ENCODE assay signal across 10 mouse cellular contexts in the genomic region with DNA sequence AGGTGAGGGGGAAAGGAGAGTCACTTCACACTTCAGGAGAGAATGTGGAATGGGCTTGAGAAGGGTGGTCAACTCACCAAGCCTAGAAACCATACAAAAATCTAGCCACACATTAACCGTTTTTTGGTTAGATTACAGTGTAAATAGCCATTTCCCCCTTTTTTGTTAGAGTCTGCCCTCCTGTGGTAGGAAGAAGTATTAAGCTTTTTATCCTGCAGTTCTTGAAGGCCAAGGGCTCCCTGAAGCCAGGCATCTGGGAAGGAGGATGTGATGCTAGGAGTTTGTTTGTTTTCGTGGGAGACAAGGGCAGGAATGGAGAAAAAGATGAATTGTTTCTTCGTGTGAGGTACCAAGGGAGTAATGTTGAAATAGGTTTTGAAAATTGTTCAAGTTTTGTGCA.
DNase-seq lines count a peak whose midpoint lies in the region; ATAC-seq and TF ChIP-seq lines count a peak whose summit lies in the region.
"Had no signal": no experiment of that assay in that cellular context is flagged by ENCODE, and none has a peak within 500 bp of the region (broad histone marks: within the 10 kb centered on the region; RNA-seq: fewer than 3 reads in every experiment).

No protein-coding gene starts in this region.

- no peak overlapping the region for H3K4me3 ChIP-seq in embryonic facial prominence, embryonic 11.5 days (ENCODE audit: low read depth, low read length)
- H3K4me3 ChIP-seq in embryonic facial prominence, embryonic 10.5 days: no peak overlapping the region
- no peak overlapping the region for H3K4me3 ChIP-seq in left cerebral cortex, adult 2 months
- no peak overlapping the region for H3K4me3 ChIP-seq in heart, embryonic 11.5 days (ENCODE audit: low read depth, low read length)
- H3K4me3 ChIP-seq: heart, embryonic 15.5 days; lung, embryonic 15.5 days had no signal

- ATAC-seq in embryonic facial prominence, embryonic 11.5 days (replicated peaks; ENCODE audit: insufficient number of reproducible peaks, low FRiP score, low TSS enrichment, low read depth): no peak
- no peak for ATAC-seq in heart, embryonic 11.5 days (replicated peaks; ENCODE audit: insufficient number of reproducible peaks, low FRiP score, low TSS enrichment)

- H3K9me3 ChIP-seq in embryonic facial prominence, embryonic 11.5 days (replicated peaks; ENCODE audit: control insufficient read depth, low read length): no peaks in the 10 kb centered on the region
- no peaks in the 10 kb centered on the region for H3K9me3 ChIP-seq in embryonic facial prominence, embryonic 10.5 days
- H3K9me3 ChIP-seq in heart, embryonic 11.5 days (replicated peaks; ENCODE audit: control insufficient read depth, low read length): no peaks in the 10 kb centered on the region
- H3K9me3 ChIP-seq: heart, embryonic 15.5 days; lung, embryonic 15.5 days had no signal

- intact Hi-C loops in left cerebral cortex, adult 2 months (cut with DNase I): loop anchor here (1.0 kb wide), 1 partner anchor 264 kb away; no protein-coding TSS in a partner anchor

- H3K27ac ChIP-seq in embryonic facial prominence, embryonic 11.5 days (replicated peaks; ENCODE audit: low read depth, low read length): no peak overlapping the region
- no peak overlapping the region for H3K27ac ChIP-seq in embryonic facial prominence, embryonic 10.5 days (replicated peaks)
- no peak overlapping the region for H3K27ac ChIP-seq in left cerebral cortex, adult 2 months
- no peak overlapping the region for H3K27ac ChIP-seq in heart, embryonic 11.5 days (ENCODE audit: low read depth, low read length)
- H3K27ac ChIP-seq: heart, embryonic 15.5 days; lung, embryonic 15.5 days had no signal

- no peaks in the 10 kb centered on the region for H3K4me1 ChIP-seq in embryonic facial prominence, embryonic 11.5 days (ENCODE audit: control insufficient read depth, insufficient read depth, low read length)
- H3K4me1 ChIP-seq in embryonic facial prominence, embryonic 10.5 days: no peaks in the 10 kb centered on the region
- H3K4me1 ChIP-seq in heart, embryonic 11.5 days (ENCODE audit: control insufficient read depth, insufficient read depth, low read length): no peaks in the 10 kb centered on the region
- H3K4me1 ChIP-seq: heart, embryonic 15.5 days; lung, embryonic 15.5 days had no signal

- H3K36me3 ChIP-seq in embryonic facial prominence, embryonic 11.5 days (replicated peaks; ENCODE audit: control insufficient read depth, insufficient read depth, low read depth, low read length): no peaks in the 10 kb centered on the region
- no peaks in the 10 kb centered on the region for H3K36me3 ChIP-seq in embryonic facial prominence, embryonic 10.5 days (replicated peaks)
- H3K36me3 ChIP-seq in heart, embryonic 11.5 days (ENCODE audit: control insufficient read depth, insufficient read depth, low read length): no peaks in the 10 kb centered on the region
- H3K36me3 ChIP-seq: heart, embryonic 15.5 days; lung, embryonic 15.5 days had no signal

- H3K4me2 ChIP-seq in embryonic facial prominence, embryonic 11.5 days (ENCODE audit: low read depth, low read length): no peak overlapping the region
- H3K4me2 ChIP-seq in heart, embryonic 11.5 days: no peak overlapping the region
- H3K4me2 ChIP-seq: heart, embryonic 15.5 days; lung, embryonic 15.5 days had no signal

- H3K9ac ChIP-seq in embryonic facial prominence, embryonic 11.5 days (replicated peaks; ENCODE audit: low read length): no peak overlapping the region
- no peak overlapping the region for H3K9ac ChIP-seq in heart, embryonic 11.5 days (ENCODE audit: low read depth, low read length)
- H3K9ac ChIP-seq: heart, embryonic 15.5 days; lung, embryonic 15.5 days had no signal

- peak; percentile 46 for DNase-seq in embryonic facial prominence, embryonic 11.5 days (ENCODE audit: low spot score)
- no peak for DNase-seq in embryonic facial prominence, embryonic 10.5 days (ENCODE audit: low spot score)
- DNase-seq in left cerebral cortex, adult 2 months (ENCODE audit: extremely low spot score in 1 of 2, low spot score in 2 of 2): no peak
- no peak for DNase-seq in left cerebral cortex, adult 9 months (ENCODE audit: low spot score in 2 of 2)
- peak; percentile 6 for DNase-seq in A20 (ENCODE audit: low read depth, low spot score)
- peak; percentile 14 for DNase-seq in embryo, embryonic 10 days (ENCODE audit: low spot score)
- no peak for DNase-seq in urinary bladder, postnatal 4 days (ENCODE audit: low spot score in 2 of 2)

- 24% methylated on average over 3 of the region's 3 CpGs for WGBS in embryonic facial prominence, embryonic 11.5 days
- 33% methylated on average over 3 of the region's 3 CpGs for WGBS in embryonic facial prominence, embryonic 10.5 days
- WGBS in heart, embryonic 11.5 days (ENCODE audit: insufficient replicate concordance): 26% methylated on average over 3 of the region's 3 CpGs

- TF ChIP-seq CTCF in left cerebral cortex, adult 2 months (IDR thresholded peaks at IDR 0.05): peak; percentile 58

- H3K27me3 ChIP-seq in embryonic facial prominence, embryonic 11.5 days (ENCODE audit: control insufficient read depth, insufficient read depth, low read length): no peaks in the 10 kb centered on the region
- 0 out of 2 replicates have a peak, but pooled peaks cover 3% of the 10 kb centered on the region for H3K27me3 ChIP-seq in embryonic facial prominence, embryonic 10.5 days (replicated peaks; ENCODE audit: low read depth, poor library complexity, severe bottlenecking)
- no peaks in the 10 kb centered on the region for H3K27me3 ChIP-seq in heart, embryonic 11.5 days (ENCODE audit: control insufficient read depth, insufficient read depth, low read length)
- H3K27me3 ChIP-seq: heart, embryonic 15.5 days; lung, embryonic 15.5 days had no signal

Comparison
In these comparisons a context has a peak if more than half of its experiments do, and no peak if none do; other contexts are left out.
1. DNase-seq: peak in embryonic facial prominence, embryonic 11.5 days (single experiment), A20 (single experiment) and embryo, embryonic 10 days (single experiment); none in embryonic facial prominence, embryonic 10.5 days (single experiment), left cerebral cortex, adult 2 months (0 of 2), left cerebral cortex, adult 9 months (0 of 2) and urinary bladder, postnatal 4 days (0 of 2).